Mouse (Mus musculus): ENCODE measurements at regions not wholly inside any gene's neighbourhood (a gene's known extent, or its start where the extent isn't known, plus 50 kb on each side); places are given as distances from the start of the nearest gene placed in this dataset.

DNA sequence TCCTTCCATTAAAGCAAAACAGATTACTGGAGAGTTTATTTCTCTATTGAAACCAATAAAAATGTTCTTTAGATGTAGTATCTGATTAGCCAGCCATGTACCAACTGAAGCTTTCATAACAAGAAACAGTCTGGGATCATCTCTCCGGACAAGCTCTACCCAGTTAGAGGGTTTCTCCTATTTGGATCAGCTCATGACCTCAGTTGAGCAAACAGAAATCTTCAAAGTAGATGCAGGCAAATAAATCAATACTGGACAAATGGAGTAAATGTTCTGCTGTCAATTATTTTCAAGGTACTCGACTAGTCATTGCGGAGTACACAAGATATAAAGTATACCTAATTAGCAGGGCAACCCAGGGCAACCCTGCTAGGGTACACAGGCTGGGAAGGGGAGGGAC lies 67.4 kb downstream of the Avpr1a start:
- no peaks in the 10 kb centered on the region for H3K36me3 ChIP-seq
- H3K4me3 ChIP-seq: no peak overlapping the region
- no peak overlapping the region for H3K27ac ChIP-seq (replicated peaks)
- H3K9me3 ChIP-seq: 0 out of 2 replicates have a peak, but pooled peaks cover 6% of the 10 kb centered on the region
- H3K9ac ChIP-seq: no peak overlapping the region
- no peaks in the 10 kb centered on the region for H3K27me3 ChIP-seq (replicated peaks)
- no peak overlapping the region for H3K4me2 ChIP-seq
- H3K4me1 ChIP-seq: no peaks in the 10 kb centered on the region
- WGBS: 80% methylated on average over 3 of the region's 3 CpGs
- ATAC-seq (ENCODE audit: extremely low read depth, insufficient number of reproducible peaks, low FRiP score, low TSS enrichment): no peak

DNA sequence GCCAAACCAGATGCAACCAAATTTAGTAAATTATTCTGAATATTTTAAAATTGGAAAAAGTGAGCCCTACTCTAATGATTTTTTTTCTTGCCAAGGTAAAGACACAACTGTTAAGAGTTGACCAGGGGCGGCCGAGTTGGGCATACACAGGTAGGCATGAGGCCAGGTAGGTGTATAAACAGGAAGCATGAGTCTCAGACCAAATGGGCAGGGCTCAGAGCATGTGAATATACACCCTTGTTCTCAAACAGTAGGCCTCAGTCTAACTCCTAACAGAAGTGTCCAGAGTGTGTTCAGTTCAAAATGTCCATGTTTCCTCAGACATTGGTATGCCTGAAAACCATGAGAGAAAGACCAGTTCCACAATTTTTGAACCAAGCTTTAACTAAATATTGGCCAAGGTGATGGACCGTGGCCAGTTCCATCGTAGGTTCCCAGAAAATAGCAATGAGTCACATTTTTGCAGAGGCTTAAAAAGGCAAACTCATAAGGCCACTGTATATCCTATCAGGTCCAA lies 71.0 kb downstream of the Avpr1a start:
- Histone ChIP-seq H3K4me1 (no peaks in the 10 kb centered on the region), H3K9me3 (no peaks in the 10 kb centered on the region), H3K4me3 (no peak overlapping the region), H3K36me3 (no peaks in the 10 kb centered on the region), H3K27ac (replicated peaks) (no peak overlapping the region), H3K4me2 (no peak overlapping the region), H3K9ac (no peak overlapping the region), H3K27me3 (replicated peaks) (no peaks in the 10 kb centered on the region)
- WGBS: 88% methylated on average over 4 of the region's 4 CpGs
- ATAC-seq (ENCODE audit: extremely low read depth, insufficient number of reproducible peaks, low FRiP score, low TSS enrichment): no peak

DNA sequence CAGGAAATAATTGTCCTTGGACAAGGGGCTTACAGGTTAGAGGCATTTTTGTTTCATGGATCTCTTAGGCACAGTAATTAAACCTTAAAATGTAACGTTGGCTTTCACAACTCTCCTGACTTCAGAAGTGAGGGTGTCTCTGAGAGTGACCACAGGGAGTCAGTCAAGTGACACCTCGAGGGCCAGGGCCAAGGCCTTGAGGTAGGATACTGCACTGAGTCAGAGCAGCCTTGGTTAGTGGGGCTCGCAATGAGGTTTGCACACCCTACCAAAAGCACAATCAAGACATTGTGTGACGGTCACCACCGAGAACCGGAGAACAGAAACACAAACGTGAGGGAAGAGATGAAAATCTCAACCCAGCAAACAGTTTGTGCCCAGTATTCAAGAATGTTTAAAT lies 71.7 kb downstream of the Avpr1a start:
- Histone ChIP-seq H3K27ac (replicated peaks) (no peak overlapping the region), H3K4me3 (no peak overlapping the region), H3K4me2 (no peak overlapping the region), H3K36me3 (no peaks in the 10 kb centered on the region), H3K9me3 (no peaks in the 10 kb centered on the region), H3K9ac (no peak overlapping the region), H3K27me3 (replicated peaks) (no peaks in the 10 kb centered on the region), H3K4me1 (no peaks in the 10 kb centered on the region)
- no peak for ATAC-seq (ENCODE audit: extremely low read depth, insufficient number of reproducible peaks, low FRiP score, low TSS enrichment)
- WGBS: 85% methylated on average over 7 of the region's 7 CpGs

DNA sequence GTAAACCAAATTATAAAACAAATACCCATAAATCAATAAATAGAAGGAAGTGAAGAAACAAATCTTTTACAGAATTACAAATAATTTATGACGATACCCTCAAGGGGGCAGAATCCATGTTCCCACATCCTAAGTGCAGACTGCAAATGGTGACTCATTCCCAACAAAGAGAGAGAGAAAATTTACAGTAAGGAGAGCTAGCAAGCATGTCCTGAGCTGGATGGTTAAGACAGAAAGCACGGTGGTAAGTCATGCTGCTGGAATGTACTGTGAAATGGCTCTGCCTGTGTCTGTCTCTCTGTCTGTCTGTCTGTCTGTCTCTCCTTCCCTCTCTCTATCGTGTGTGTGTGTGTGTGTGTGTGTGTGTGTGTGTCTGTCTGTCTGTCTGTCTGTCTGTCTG lies 74.3 kb downstream of the Avpr1a start:
- WGBS: 63% methylated on average over 3 of the region's 3 CpGs
- Histone ChIP-seq H3K4me1 (no peaks in the 10 kb centered on the region), H3K4me3 (no peak overlapping the region)

DNA sequence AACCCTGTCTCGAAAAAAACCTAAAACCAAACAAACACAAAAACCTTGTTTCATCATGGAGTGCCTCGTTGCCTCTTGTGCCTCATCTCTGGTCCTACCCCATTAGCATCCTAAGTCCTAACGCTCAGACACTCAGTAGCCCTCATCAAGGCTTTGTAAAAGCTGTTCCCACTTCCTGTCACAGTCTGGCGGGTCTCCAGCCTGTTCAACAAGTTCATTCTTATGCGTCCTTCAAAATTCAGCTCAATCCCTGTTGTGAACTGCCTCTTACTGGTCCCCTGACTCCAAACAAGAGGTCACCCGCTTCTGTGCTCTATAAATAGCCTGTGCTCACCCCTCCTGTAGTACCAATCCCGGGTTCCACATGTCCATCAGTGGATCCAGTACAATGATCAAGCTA lies 77.1 kb downstream of the Avpr1a start:
- no peak overlapping the region for H3K4me3 ChIP-seq
- H3K27ac ChIP-seq (replicated peaks): no peak overlapping the region
- H3K9ac ChIP-seq: no peak overlapping the region
- 57% methylated on average over 7 of the region's 7 CpGs for WGBS
- no peaks in the 10 kb centered on the region for H3K27me3 ChIP-seq (replicated peaks)
- H3K9me3 ChIP-seq: no peaks in the 10 kb centered on the region
- H3K4me1 ChIP-seq: no peaks in the 10 kb centered on the region
- no peak for ATAC-seq (ENCODE audit: extremely low read depth, insufficient number of reproducible peaks, low FRiP score, low TSS enrichment)
- no peak overlapping the region for H3K4me2 ChIP-seq
- H3K36me3 ChIP-seq: no peaks in the 10 kb centered on the region

More for the DNA sequence above, 74.3 kb downstream of the Avpr1a start:
- no peak overlapping the region for H3K4me2 ChIP-seq
- ATAC-seq (ENCODE audit: extremely low read depth, insufficient number of reproducible peaks, low FRiP score, low TSS enrichment): no peak
- H3K27ac ChIP-seq (replicated peaks): no peak overlapping the region
- H3K27me3 ChIP-seq (replicated peaks): no peaks in the 10 kb centered on the region
- no peak overlapping the region for H3K9ac ChIP-seq
- H3K9me3 ChIP-seq: no peaks in the 10 kb centered on the region
- H3K36me3 ChIP-seq: no peaks in the 10 kb centered on the region

DNA sequence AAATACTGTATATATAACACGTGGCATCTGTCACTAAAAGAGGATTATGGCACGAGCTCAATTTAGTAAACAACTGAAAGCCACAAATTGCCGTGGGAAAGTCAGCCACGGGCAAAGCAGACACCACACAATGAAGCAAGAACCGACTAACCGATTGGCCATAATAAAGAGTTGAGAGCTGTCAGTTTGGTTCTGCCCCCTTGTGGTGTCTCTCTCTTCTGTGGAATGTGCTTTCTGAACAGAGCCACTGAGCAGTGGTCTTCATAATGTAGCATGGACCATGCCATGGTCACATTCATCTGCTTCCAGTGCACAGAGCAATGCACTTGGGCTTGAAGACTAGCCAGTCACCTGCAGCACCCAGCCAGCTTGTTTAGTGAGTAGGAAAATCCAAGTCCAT lies 77.5 kb downstream of the Avpr1a start:
- Histone ChIP-seq H3K4me3 (no peak overlapping the region), H3K27me3 (replicated peaks) (no peaks in the 10 kb centered on the region), H3K4me2 (no peak overlapping the region), H3K4me1 (no peaks in the 10 kb centered on the region), H3K9ac (no peak overlapping the region), H3K27ac (replicated peaks) (no peak overlapping the region), H3K36me3 (no peaks in the 10 kb centered on the region), H3K9me3 (no peaks in the 10 kb centered on the region)
- no peak for ATAC-seq (ENCODE audit: extremely low read depth, insufficient number of reproducible peaks, low FRiP score, low TSS enrichment)
- WGBS: 79% methylated on average over 6 of the region's 6 CpGs

DNA sequence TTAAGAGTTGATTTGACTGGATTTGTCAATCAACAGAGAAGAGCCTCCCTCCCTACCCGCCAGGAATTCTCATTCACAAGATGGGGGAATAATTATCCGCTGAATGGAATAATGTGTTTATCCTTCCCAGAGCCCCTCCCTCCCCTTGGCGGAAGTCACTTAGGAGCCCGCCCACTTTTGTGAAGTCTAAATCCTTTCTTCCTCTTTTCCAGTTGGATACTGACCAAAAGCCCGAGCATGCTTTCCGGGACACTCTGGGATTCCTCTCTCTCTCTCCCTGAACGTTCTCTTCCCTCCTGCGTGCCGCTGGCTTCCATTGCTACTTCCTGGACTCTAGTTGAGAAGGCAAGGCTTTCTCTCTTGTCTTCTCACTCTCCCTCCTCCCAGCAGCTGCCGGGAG lies 79.9 kb downstream of the Avpr1a start:
- Histone ChIP-seq H3K27me3 (replicated peaks) (no peaks in the 10 kb centered on the region), H3K36me3 (no peaks in the 10 kb centered on the region), H3K27ac (replicated peaks) (no peak overlapping the region), H3K4me1 (no peaks in the 10 kb centered on the region), H3K9me3 (no peaks in the 10 kb centered on the region), H3K9ac (no peak overlapping the region), H3K4me2 (no peak overlapping the region), H3K4me3 (no peak overlapping the region)
- WGBS: 81% methylated on average over 10 of the region's 10 CpGs
- no peak for ATAC-seq (ENCODE audit: extremely low read depth, insufficient number of reproducible peaks, low FRiP score, low TSS enrichment)

DNA sequence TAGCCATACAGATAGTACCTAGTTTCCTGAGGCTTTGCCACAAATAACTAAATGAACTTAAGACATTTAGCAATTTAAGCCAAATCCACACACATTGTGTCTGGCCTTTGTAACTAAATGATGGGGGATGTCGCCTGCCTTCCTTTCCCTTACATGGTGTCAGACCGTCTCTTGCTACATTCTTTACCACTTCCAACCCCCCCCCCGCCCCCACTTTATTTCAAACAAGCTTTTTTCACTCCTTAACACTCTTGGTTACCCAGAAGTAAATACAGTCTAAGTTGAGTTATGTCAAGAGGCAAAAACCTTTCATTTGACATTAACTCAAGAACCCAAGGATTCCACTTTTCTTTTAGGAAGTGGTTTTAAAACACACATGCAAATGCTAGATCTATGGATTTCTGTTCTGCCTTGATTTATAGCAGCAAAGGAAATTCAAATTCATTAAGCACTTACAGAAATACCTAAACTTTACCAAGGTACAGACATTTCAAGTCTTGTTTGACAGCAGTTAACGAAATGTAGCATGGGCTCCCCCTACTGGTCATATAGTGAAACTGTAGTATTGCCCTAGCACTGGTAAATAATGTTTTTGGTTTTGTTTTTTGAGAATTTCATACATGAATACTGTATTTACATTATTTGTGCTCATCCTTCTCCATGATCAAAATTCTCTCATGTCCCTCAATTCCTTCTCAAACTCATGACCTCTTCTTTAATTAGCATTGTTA lies 80.8 kb downstream of the Avpr1a start:
- ATAC-seq (ENCODE audit: extremely low read depth, insufficient number of reproducible peaks, low FRiP score, low TSS enrichment): no peak
- no peaks in the 10 kb centered on the region for H3K9me3 ChIP-seq
- no peak overlapping the region for H3K4me3 ChIP-seq
- 36% methylated on average over 4 of the region's 4 CpGs for WGBS
- no peaks in the 10 kb centered on the region for H3K4me1 ChIP-seq
- H3K27ac ChIP-seq (replicated peaks): no peak overlapping the region
- H3K9ac ChIP-seq: no peak overlapping the region
- H3K27me3 ChIP-seq (replicated peaks): no peaks in the 10 kb centered on the region
- H3K36me3 ChIP-seq: no peaks in the 10 kb centered on the region
- H3K4me2 ChIP-seq: no peak overlapping the region

DNA sequence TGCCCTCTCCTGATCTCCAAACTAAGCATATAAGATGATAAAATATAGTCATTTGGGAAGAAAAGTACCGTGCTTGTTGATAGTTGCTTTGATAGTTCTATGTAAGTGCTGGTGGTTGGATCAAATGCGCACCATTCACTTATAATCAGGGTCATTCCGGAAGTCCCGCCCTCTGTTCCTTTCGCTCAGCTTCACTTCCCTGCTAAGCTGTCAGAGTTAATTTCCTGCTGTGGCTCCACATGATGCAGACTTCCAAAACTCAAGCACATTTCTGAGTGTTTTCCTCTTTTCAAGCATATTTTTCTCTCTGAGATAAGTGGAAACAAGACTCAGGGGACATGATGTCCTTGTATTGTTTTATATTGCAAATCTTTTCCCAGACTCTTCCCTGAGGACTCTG lies 86.4 kb downstream of the Avpr1a start:
- Histone ChIP-seq H3K4me3 (no peak overlapping the region), H3K27me3 (replicated peaks) (no peaks in the 10 kb centered on the region), H3K4me2 (no peak overlapping the region), H3K36me3 (no peaks in the 10 kb centered on the region), H3K4me1 (0 out of 2 replicates have a peak, but pooled peaks cover 2% of the 10 kb centered on the region), H3K9ac (no peak overlapping the region), H3K27ac (replicated peaks) (no peak overlapping the region), H3K9me3 (no peaks in the 10 kb centered on the region)
- ATAC-seq (ENCODE audit: extremely low read depth, insufficient number of reproducible peaks, low FRiP score, low TSS enrichment): no peak
- WGBS: 76% methylated on average over 5 of the region's 5 CpGs

DNA sequence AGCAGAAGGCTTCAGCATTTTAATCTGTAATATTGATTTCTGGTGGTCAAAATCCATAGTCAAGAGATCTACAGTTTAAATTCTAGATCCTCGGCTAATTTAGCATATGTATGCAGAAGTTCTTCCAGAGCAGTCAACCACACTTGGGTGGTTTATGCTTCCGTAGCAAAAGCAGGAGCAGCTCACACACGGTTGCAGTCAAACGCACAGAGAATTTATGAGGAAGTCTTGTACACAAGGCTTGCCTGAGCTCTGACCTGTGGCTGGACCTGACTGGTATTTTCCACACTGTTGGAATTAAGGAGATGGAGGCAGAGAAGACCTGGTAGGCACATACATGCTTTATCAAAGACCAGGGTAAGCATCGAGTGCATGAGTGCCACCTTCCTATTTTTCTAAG lies 86.8 kb downstream of the Avpr1a start:
- WGBS: 71% methylated on average over 5 of the region's 5 CpGs
- Histone ChIP-seq H3K4me1 (0 out of 2 replicates have a peak, but pooled peaks cover 4% of the 10 kb centered on the region), H3K9ac (no peak overlapping the region), H3K27ac (replicated peaks) (no peak overlapping the region), H3K36me3 (no peaks in the 10 kb centered on the region), H3K27me3 (replicated peaks) (no peaks in the 10 kb centered on the region), H3K9me3 (no peaks in the 10 kb centered on the region), H3K4me3 (no peak overlapping the region), H3K4me2 (no peak overlapping the region)
- no peak for ATAC-seq (ENCODE audit: extremely low read depth, insufficient number of reproducible peaks, low FRiP score, low TSS enrichment)

DNA sequence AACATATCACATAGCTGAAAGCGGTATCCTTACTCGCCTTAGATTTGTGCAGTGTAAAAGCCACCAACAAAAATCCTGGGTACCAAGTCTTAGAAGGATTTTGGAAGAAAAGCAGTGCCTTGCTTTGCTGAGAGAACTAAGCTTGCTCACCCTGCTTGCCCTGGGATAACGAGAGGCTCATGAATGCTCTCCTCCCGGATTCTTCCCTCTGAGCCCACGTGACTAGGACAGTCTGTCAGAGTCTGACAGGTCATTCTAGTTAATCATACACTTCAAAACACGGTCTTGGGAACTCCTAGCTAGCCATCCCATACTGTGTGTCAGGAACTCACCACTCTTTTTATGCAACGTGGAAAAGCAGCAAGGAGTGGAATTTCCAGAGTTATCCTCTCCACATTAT lies 91.4 kb downstream of the Avpr1a start:
- no peak overlapping the region for H3K4me3 ChIP-seq
- H3K27ac ChIP-seq (replicated peaks): no peak overlapping the region
- H3K27me3 ChIP-seq (replicated peaks): no peaks in the 10 kb centered on the region
- H3K36me3 ChIP-seq: no peaks in the 10 kb centered on the region
- H3K9me3 ChIP-seq: no peaks in the 10 kb centered on the region
- 0 out of 2 replicates have a peak, but pooled peaks cover 4% of the 10 kb centered on the region for H3K4me1 ChIP-seq
- no peak overlapping the region for H3K9ac ChIP-seq
- 32% methylated on average over 7 of the region's 7 CpGs for WGBS
- no peak overlapping the region for H3K4me2 ChIP-seq
- no peak for ATAC-seq (ENCODE audit: extremely low read depth, insufficient number of reproducible peaks, low FRiP score, low TSS enrichment)

DNA sequence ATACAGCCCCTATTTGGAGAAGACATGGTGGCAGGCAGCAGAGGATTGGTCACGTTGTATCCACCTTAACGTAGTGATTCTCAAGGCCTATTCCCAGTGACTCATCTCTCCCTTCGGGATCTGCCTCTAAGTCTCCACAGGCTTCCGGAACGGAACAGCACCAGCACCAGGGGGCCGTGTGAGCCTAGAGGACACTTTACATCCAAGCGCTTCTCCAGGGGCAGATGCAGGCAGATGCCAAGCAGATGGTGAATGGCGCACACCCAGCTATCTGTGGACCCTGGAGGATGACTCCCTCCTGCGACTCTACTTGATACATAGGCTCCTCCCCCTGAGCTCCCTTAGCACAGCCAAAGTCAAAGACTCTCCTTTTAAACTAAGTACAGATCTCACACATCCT lies 94.3 kb downstream of the Avpr1a start:
- H3K36me3 ChIP-seq: no peaks in the 10 kb centered on the region
- no peak overlapping the region for H3K4me2 ChIP-seq
- no peak for ATAC-seq (ENCODE audit: extremely low read depth, insufficient number of reproducible peaks, low FRiP score, low TSS enrichment)
- no peaks in the 10 kb centered on the region for H3K9me3 ChIP-seq
- 55% methylated on average over 9 of the region's 9 CpGs for WGBS
- H3K27ac ChIP-seq (replicated peaks): no peak overlapping the region
- no peak overlapping the region for H3K9ac ChIP-seq
- H3K4me1 ChIP-seq: 0 out of 2 replicates have a peak, but pooled peaks cover 4% of the 10 kb centered on the region
- no peaks in the 10 kb centered on the region for H3K27me3 ChIP-seq (replicated peaks)
- H3K4me3 ChIP-seq: no peak overlapping the region
